Mouse (Mus musculus) embryonic facial prominence, embryonic 12.5 days (tissue): ENCODE data around the gene Fanci. TPM values are rescaled to one million over a fixed set of nuclear protein-coding genes. Genes with fewer than 3 reads are reported as not detected.

Source experiments
- ATAC-seq: fragments of 200-750 bp; cut with Nextera tagmentation; 2 replicates; pipeline ENCODE4 v1.8.0; 2017; ENCODE audit not compliant: insufficient number of reproducible peaks, insufficient read depth, low FRiP score, low TSS enrichment
- H3K27ac ChIP-seq: fragments of 300-500 bp; sonication (generic); 2 replicates; pipeline ENCODE4 v1.5.1; 2016; ENCODE audit warnings: mild to moderate bottlenecking
- H3K27me3 ChIP-seq: fragments of 300-500 bp; sonication (generic); 2 replicates; pipeline ENCODE4 v1.6.1; 2016; ENCODE audit warnings: mild to moderate bottlenecking, moderate library complexity
- H3K36me3 ChIP-seq: fragments of 300-500 bp; sonication (generic); 2 replicates; pipeline ENCODE4 v1.6.1; 2016; ENCODE audit warnings: mild to moderate bottlenecking
- H3K4me1 ChIP-seq: fragments of 300-500 bp; sonication (generic); 2 replicates; pipeline ENCODE4 v1.6.1; 2016
- H3K4me2 ChIP-seq: fragments of 300-500 bp; sonication (generic); replicated peaks from 2 replicates; pipeline ENCODE4 v1.6.1; 2016; ENCODE audit warnings: mild to moderate bottlenecking, moderate library complexity
- H3K4me3 ChIP-seq: fragments of 300-500 bp; sonication (generic); 2 replicates; pipeline ENCODE4 v1.5.1; 2016; ENCODE audit warnings: mild to moderate bottlenecking
- H3K9ac ChIP-seq: fragments of 300-500 bp; sonication (generic); 2 replicates; pipeline ENCODE4 v1.6.1; 2016; ENCODE audit warnings: mild to moderate bottlenecking, moderate library complexity
- H3K9me3 ChIP-seq: fragments of 300-500 bp; sonication (generic); 2 replicates; pipeline ENCODE4 v1.6.1; 2016; ENCODE audit warnings: mild to moderate bottlenecking, moderate library complexity
- WGBS: fragments of 180-500 bp; shearing (Covaris S2); methylation state at CpG from one replicate; pipeline ENCODE4 v1.1.7; 2016; 5-methylcytosine and 5-hydroxymethylcytosine counted together
- polyA plus RNA-seq: library from polyadenylated mRNA; unstranded; fragments of >200 nt; fragmentation: Nextera tagmentation; extraction: Ambion mirVana; gene quantifications from 2 replicates; pipeline ENCODE4 v1.2.1, GENCODE M21; 2016

Fanci gene
- polyA plus RNA-seq, 1 experiment from 2014 or later: 12.7 TPM

- H3K9me3 ChIP-seq: no peaks in the 10 kb centered on the region
- ATAC-seq: no peak
- H3K27me3 ChIP-seq: no peaks in the 10 kb centered on the region
- no peak overlapping the region for H3K4me2 ChIP-seq
- no peaks in the 10 kb centered on the region for H3K36me3 ChIP-seq
- H3K4me3 ChIP-seq: no peak overlapping the region
- H3K4me1 ChIP-seq: peaks cover 18% of the 10 kb centered on the region
- no peak overlapping the region for H3K9ac ChIP-seq
- H3K27ac ChIP-seq: no peak overlapping the region
- 67% methylated on average over 5 of the region's 5 CpGs for WGBS
Measured at GRCm38 (mm10) chr7:79390141-79390708, 1.5 kb upstream of the Fanci start.

DNA sequence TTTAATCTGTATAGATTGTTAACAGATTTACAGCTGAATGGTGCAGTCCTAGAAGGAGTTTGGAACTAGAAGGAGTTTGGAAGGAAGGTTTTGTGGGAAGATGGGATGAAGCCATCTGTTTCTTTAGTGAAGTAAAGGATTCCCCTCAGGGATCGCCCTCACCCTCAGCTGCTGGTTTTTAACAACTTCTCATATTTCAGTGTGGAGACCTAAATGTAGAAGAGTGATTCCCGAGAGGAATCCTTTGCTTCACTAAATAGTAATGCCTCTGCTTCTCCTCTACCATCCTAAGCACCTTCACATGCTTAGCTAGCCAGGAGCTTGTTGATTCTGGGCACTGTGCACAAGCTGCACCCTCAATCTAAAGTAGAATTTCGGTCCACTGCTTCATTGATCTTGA is 258 bp upstream of the Fanci start:
- WGBS: 2% methylated on average over 3 of the region's 3 CpGs
- peaks cover 18% of the 10 kb centered on the region for H3K4me1 ChIP-seq
- no peaks in the 10 kb centered on the region for H3K27me3 ChIP-seq
- no peaks in the 10 kb centered on the region for H3K9me3 ChIP-seq
- ATAC-seq: no peak
- H3K36me3 ChIP-seq: no peaks in the 10 kb centered on the region
- H3K27ac ChIP-seq: peak overlapping the region; percentile 92
- peak overlapping the region; percentile 71 for H3K9ac ChIP-seq
- H3K4me2 ChIP-seq: peak overlapping the region; percentile 94
- H3K4me3 ChIP-seq: peak overlapping the region; percentile 68

DNA sequence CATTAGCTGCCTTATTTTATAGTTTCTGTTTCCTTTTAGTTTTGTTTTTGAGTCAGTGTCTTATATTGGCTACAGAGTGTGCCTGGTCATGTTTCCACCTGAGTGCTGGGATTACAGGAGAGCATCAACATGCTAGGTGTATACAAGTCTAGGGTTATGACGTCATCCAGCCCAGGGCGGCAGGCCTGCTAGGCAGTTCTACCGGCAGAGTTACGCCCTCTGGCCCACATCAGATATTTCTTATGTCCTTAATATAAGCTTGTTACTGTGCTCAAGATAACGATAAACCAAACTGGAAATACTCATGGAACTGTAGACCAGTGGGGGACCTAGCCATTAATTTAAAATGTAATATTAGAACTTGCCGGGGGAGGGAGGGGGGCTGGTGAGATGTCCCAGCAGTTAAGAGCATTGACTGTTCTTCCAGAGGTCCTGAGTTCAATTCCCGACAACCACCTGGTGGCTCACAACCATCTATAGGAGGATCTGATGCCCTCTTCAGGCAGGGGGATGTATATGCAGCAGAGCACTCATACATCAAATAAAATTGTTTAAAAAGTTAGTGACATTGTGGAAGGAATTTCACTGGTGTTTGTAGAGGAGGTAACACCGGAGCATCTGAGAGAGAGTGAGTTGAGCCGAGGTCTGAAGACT is 1.3 kb downstream of the Fanci start:
- Histone ChIP-seq H3K9me3 (no peaks in the 10 kb centered on the region), H3K36me3 (no peaks in the 10 kb centered on the region), H3K4me3 (peak overlapping the region; percentile 68), H3K4me2 (peak overlapping the region; percentile 94), H3K27me3 (no peaks in the 10 kb centered on the region), H3K4me1 (peaks cover 11% of the 10 kb centered on the region), H3K9ac (0 out of 2 replicates have a peak overlapping the region, but pooled peaks have one; percentile 71), H3K27ac (no peak overlapping the region)
- WGBS: 59% methylated on average over 9 of the region's 9 CpGs
- no peak for ATAC-seq

- no peaks in the 10 kb centered on the region for H3K27me3 ChIP-seq
- H3K9me3 ChIP-seq: no peaks in the 10 kb centered on the region
- H3K4me2 ChIP-seq: no peak overlapping the region
- no peaks in the 10 kb centered on the region for H3K36me3 ChIP-seq
- no peak for ATAC-seq
- peaks cover 6% of the 10 kb centered on the region for H3K4me1 ChIP-seq
- 96% methylated on average over 7 of the region's 7 CpGs for WGBS
- no peak overlapping the region for H3K27ac ChIP-seq
- no peak overlapping the region for H3K4me3 ChIP-seq
- H3K9ac ChIP-seq: no peak overlapping the region
Measured at GRCm38 (mm10) chr7:79393924-79394323, 2.2 kb downstream of the Fanci start.

- H3K9me3 ChIP-seq: no peaks in the 10 kb centered on the region
- H3K27me3 ChIP-seq: no peaks in the 10 kb centered on the region
- WGBS: 66% methylated on average over 7 of the region's 7 CpGs
- H3K4me1 ChIP-seq: peaks cover 6% of the 10 kb centered on the region
- H3K9ac ChIP-seq: no peak overlapping the region
- no peak overlapping the region for H3K27ac ChIP-seq
- H3K36me3 ChIP-seq: no peaks in the 10 kb centered on the region
- no peak overlapping the region for H3K4me3 ChIP-seq
- no peak overlapping the region for H3K4me2 ChIP-seq
- ATAC-seq: no peak
Measured at GRCm38 (mm10) chr7:79394666-79395065, 2.9 kb downstream of the Fanci start.

DNA sequence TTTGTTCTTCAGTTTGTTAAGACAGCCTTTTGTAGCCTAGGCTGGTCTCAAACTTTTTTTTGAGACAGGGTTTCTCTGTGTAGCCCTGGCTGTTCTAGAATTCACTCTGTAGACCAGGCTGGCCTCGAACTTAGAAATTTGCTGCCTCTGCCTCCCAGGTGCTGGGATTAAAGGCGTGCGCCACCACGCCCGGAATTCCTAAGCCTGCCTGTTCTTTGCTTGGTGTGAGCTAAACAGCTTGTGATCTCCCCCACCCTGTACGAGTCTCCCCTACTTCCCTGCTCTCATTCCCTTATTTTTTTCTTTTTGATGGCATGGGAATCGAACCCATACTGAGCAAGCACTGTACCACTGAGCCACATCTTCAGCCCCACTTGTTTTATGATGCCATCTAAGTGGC is 3.5 kb downstream of the Fanci start:
- Histone ChIP-seq H3K9ac (no peak overlapping the region), H3K9me3 (no peaks in the 10 kb centered on the region), H3K27ac (no peak overlapping the region), H3K27me3 (no peaks in the 10 kb centered on the region), H3K36me3 (no peaks in the 10 kb centered on the region), H3K4me1 (peaks cover 6% of the 10 kb centered on the region), H3K4me3 (no peak overlapping the region), H3K4me2 (no peak overlapping the region)
- WGBS: 84% methylated on average over 7 of the region's 7 CpGs
- no peak for ATAC-seq

GRCm38 (mm10) chr7:79397446-79397963 is 5.8 kb downstream of the Fanci start:
- H3K36me3 ChIP-seq: no peaks in the 10 kb centered on the region
- peaks cover 6% of the 10 kb centered on the region for H3K4me1 ChIP-seq
- H3K27me3 ChIP-seq: no peaks in the 10 kb centered on the region
- no peak overlapping the region for H3K9ac ChIP-seq
- H3K27ac ChIP-seq: no peak overlapping the region
- no peaks in the 10 kb centered on the region for H3K9me3 ChIP-seq
- no peak for ATAC-seq
- no peak overlapping the region for H3K4me3 ChIP-seq
- H3K4me2 ChIP-seq: no peak overlapping the region
- 88% methylated on average over 10 of the region's 10 CpGs for WGBS

DNA sequence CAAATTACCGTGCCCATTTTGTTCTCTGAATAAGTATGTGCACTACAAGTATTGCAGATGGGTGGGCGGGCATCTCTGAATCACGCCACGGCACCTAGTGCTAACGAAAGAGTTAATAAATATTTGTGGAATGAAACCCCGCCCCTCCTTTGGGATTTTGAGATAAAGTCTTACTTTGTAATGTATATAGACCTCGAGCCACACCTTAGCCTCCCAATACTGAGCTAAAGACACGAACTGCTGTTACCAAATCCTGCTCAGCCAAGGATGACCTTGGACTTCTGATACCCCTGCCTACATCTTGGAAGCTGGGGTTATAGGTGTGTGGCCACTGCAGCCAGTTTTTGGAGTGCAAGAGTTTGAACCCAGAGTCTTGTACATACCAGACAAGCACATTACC is 6.7 kb downstream of the Fanci start:
- Histone ChIP-seq H3K4me2 (no peak overlapping the region), H3K9me3 (no peaks in the 10 kb centered on the region), H3K9ac (no peak overlapping the region), H3K36me3 (no peaks in the 10 kb centered on the region), H3K4me3 (no peak overlapping the region), H3K4me1 (no peaks in the 10 kb centered on the region), H3K27ac (no peak overlapping the region), H3K27me3 (no peaks in the 10 kb centered on the region)
- ATAC-seq: no peak
- WGBS: 84% methylated on average over 8 of the region's 8 CpGs

GRCm38 (mm10) chr7:79398971-79399370 is 7.2 kb downstream of the Fanci start:
- Histone ChIP-seq H3K4me1 (no peaks in the 10 kb centered on the region), H3K27ac (no peak overlapping the region), H3K9me3 (no peaks in the 10 kb centered on the region), H3K27me3 (no peaks in the 10 kb centered on the region), H3K4me3 (no peak overlapping the region), H3K36me3 (no peaks in the 10 kb centered on the region), H3K9ac (no peak overlapping the region), H3K4me2 (no peak overlapping the region)
- no peak for ATAC-seq
- WGBS: 75% methylated on average over 12 of the region's 12 CpGs

- WGBS: 80% methylated on average over 3 of the region's 3 CpGs
- H3K36me3 ChIP-seq: no peaks in the 10 kb centered on the region
Measured at GRCm38 (mm10) chr7:79400296-79400695, 8.6 kb downstream of the Fanci start.

GRCm38 (mm10) chr7:79414449-79415375 is 23.0 kb downstream of the Fanci start:
- WGBS: 86% methylated on average over 18 of the region's 18 CpGs
- H3K9ac ChIP-seq: no peak overlapping the region
- H3K36me3 ChIP-seq: no peaks in the 10 kb centered on the region; the same call in 1 of the 2 replicates
- H3K4me1 ChIP-seq: no peaks in the 10 kb centered on the region
- H3K9me3 ChIP-seq: no peaks in the 10 kb centered on the region
- ATAC-seq: no peak
- no peaks in the 10 kb centered on the region for H3K27me3 ChIP-seq
- H3K27ac ChIP-seq: no peak overlapping the region
- no peak overlapping the region for H3K4me2 ChIP-seq
- H3K4me3 ChIP-seq: no peak overlapping the region

More at GRCm38 (mm10) chr7:79400296-79400695, 8.6 kb downstream of the Fanci start:
- no peak overlapping the region for H3K9ac ChIP-seq
- H3K4me3 ChIP-seq: no peak overlapping the region
- no peaks in the 10 kb centered on the region for H3K9me3 ChIP-seq
- H3K4me2 ChIP-seq: no peak overlapping the region
- H3K4me1 ChIP-seq: no peaks in the 10 kb centered on the region
- no peak overlapping the region for H3K27ac ChIP-seq
- no peaks in the 10 kb centered on the region for H3K27me3 ChIP-seq
- no peak for ATAC-seq
